Mouse (Mus musculus) midbrain, embryonic 14.5 days (tissue): ENCODE measurements around the gene Ankrd66. TPM values are rescaled to one million over a fixed set of nuclear protein-coding genes. Genes with fewer than 3 reads are reported as not detected.

Source experiments
- ATAC-seq: fragments of 200-750 bp; cut with Nextera tagmentation; 2 replicates; pipeline ENCODE4 v1.8.0; 2017; ENCODE audit warnings: moderate number of reproducible peaks, moderate library complexity; ENCODE audit not compliant: low FRiP score, low TSS enrichment
- DNase-seq: peaks from one replicate; pipeline ENCODE4 v3.0.0-alpha.2; 2015
- H3K27ac ChIP-seq: fragments of 300-500 bp; sonication (generic); replicated peaks from 2 replicates; pipeline ENCODE4 v1.5.1; 2014; ENCODE audit warnings: mild to moderate bottlenecking, low read depth, low read length, moderate library complexity
- H3K27me3 ChIP-seq: fragments of 300-500 bp; sonication (generic); 2 replicates; pipeline ENCODE4 v1.6.1; 2014; ENCODE audit warnings: low read length, control low read depth, mixed read lengths; ENCODE audit not compliant: control insufficient read depth, insufficient read depth
- H3K36me3 ChIP-seq: fragments of 300-500 bp; sonication (generic); 2 replicates; pipeline ENCODE4 v1.6.1; 2014; ENCODE audit warnings: low read length, control low read depth; ENCODE audit not compliant: control insufficient read depth, insufficient read depth
- H3K4me1 ChIP-seq: fragments of 300-500 bp; sonication (generic); 2 replicates; pipeline ENCODE4 v1.6.1; 2014; ENCODE audit warnings: mild to moderate bottlenecking, antibody characterized with exemption, low read length, control low read depth; ENCODE audit not compliant: control insufficient read depth, insufficient read depth
- H3K4me2 ChIP-seq: fragments of 300-500 bp; sonication (generic); 2 replicates; pipeline ENCODE4 v1.6.1; 2014; ENCODE audit warnings: mild to moderate bottlenecking, low read length, moderate library complexity
- H3K4me3 ChIP-seq: fragments of 300-500 bp; sonication (generic); replicated peaks from 2 replicates; pipeline ENCODE4 v1.5.1; 2014; ENCODE audit warnings: low read depth, low read length
- H3K9ac ChIP-seq: fragments of 300-500 bp; sonication (generic); replicated peaks from 2 replicates; pipeline ENCODE4 v1.6.1; 2014; ENCODE audit warnings: mild to moderate bottlenecking, low read length, moderate library complexity
- H3K9me3 ChIP-seq: fragments of 300-500 bp; sonication (generic); 2 replicates; pipeline ENCODE4 v1.6.1; 2016; ENCODE audit warnings: low read length, control low read depth, mixed read lengths; ENCODE audit not compliant: control insufficient read depth
- WGBS: fragments of 180-500 bp; shearing (Covaris S2); extraction: QIAGEN DNeasy Blood & Tissue Kit; methylation state at CpG from one replicate; pipeline ENCODE4 v1.1.7; 2014; 5-methylcytosine and 5-hydroxymethylcytosine counted together
- polyA plus RNA-seq: library from polyadenylated mRNA; unstranded; fragments of >200 nt; fragmentation: Nextera tagmentation; extraction: Ambion mirVana; gene quantifications from 2 replicates; pipeline ENCODE4 v1.2.1, GENCODE M21; 2014

Ankrd66 gene
- polyA plus RNA-seq, result 0.16 and 0.43 TPM in 2 replicates

- Histone ChIP-seq H3K4me2 (no peak within 1 kb of the TSS), H3K36me3 (no peaks in the 10 kb centered on the region), H3K27me3 (no peaks in the 10 kb centered on the region), H3K9me3 (no peaks in the 10 kb centered on the region), H3K4me1 (no peaks in the 10 kb centered on the region), H3K4me3 (no peak within 1 kb of the TSS), H3K9ac (no peak within 1 kb of the TSS), H3K27ac (no peak within 1 kb of the TSS)
- DNase-seq (no peak), ATAC-seq (no peak)
- WGBS, result 81% methylated on average over 1 of the region's 1 CpGs
Measured at GRCm38 (mm10) chr17:43543539-43543938, at the start of gene Ankrd66. Ankrd66 (minus strand) TSS chr17:43543639.

DNA sequence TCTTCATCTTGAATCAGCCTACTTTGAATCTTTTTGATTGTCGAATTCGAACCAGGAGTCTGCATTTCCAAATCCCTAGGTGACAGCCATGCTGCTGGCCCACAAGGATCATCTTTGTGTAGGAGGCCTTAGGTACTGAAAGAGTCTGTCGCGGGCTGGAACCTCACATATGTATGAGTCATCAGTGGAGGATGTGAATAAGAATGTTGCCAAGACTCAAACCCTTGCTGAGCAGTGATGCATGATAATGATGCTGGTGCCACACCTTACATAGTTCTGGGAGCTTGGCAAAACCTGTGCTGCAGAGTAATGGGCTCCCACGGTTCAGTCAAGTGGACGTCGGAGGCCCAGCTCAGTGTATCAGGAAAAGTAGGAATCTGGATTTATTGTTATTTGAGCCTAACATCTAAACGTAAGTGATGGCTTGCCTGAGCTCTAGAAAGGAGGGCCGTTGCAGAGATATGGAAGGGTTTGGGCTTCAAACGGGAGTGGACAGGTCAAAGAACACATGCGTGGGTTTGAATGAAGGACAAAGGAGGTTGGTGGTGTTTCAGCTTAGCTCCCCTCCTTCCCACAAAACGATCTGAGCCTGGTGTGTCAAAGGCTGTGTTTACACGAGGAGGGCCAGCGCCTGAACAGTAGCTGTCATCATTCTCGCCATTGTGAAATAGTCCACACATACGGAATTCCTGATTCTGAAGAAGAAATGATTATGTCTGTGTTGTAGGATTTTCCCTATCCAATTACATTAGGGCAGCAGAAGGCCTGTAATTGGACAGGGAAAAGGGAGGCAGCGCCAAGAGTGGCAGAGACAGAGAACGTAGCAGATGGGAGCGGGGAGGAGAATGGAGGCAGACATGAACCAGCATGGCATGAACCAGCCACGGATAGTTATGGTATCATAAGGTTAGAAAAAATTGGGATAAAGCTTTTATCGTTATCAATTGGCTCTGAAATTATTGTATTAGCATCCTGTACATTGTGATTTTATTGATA, 49.2 kb upstream of the Ankrd66 start:
- no peaks in the 10 kb centered on the region for H3K9me3 ChIP-seq
- no peak overlapping the region for H3K9ac ChIP-seq
- H3K4me3 ChIP-seq, result no peak overlapping the region
- H3K27me3 ChIP-seq, result no peaks in the 10 kb centered on the region
- H3K4me1 ChIP-seq, result no peaks in the 10 kb centered on the region
- DNase-seq (no peak), ATAC-seq (no peak)
- 91% methylated on average over 21 of the region's 21 CpGs for WGBS
- no peak overlapping the region for H3K27ac ChIP-seq
- H3K4me2 ChIP-seq, result no peak overlapping the region
- no peaks in the 10 kb centered on the region for H3K36me3 ChIP-seq

- Histone ChIP-seq H3K4me3 (no peak overlapping the region), H3K9ac (no peak overlapping the region), H3K9me3 (no peaks in the 10 kb centered on the region), H3K4me1 (no peaks in the 10 kb centered on the region), H3K27me3 (no peaks in the 10 kb centered on the region), H3K27ac (no peak overlapping the region), H3K36me3 (no peaks in the 10 kb centered on the region), H3K4me2 (no peak overlapping the region)
- DNase-seq (no peak), ATAC-seq (no peak)
- WGBS, result 80% methylated on average over 5 of the region's 5 CpGs
Measured at GRCm38 (mm10) chr17:43590531-43590930, 47.1 kb upstream of the Ankrd66 start.

DNA sequence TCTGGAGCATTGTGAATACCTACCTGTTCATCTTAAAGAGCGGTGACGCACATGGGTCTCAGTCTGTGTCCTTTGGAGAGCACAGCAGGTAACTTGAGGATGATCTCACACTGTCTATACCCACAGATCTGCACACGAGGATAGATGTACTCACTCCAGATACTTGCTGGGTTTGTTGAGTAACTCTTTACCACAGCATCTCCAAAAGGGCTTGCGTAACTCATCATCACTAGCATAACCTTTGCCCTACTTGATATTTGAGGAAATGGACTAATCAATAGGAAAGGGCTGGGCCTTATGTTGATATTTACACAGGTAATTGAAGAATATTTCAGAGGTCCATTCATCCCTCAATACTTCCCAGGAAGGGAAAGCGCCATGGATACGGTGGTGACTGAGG, 46.3 kb upstream of the Ankrd66 start:
- Histone ChIP-seq H3K4me1 (no peaks in the 10 kb centered on the region), H3K27ac (no peak overlapping the region), H3K4me2 (no peak overlapping the region), H3K9ac (no peak overlapping the region), H3K9me3 (no peaks in the 10 kb centered on the region), H3K27me3 (no peaks in the 10 kb centered on the region), H3K4me3 (no peak overlapping the region), H3K36me3 (no peaks in the 10 kb centered on the region)
- DNase-seq (no peak), ATAC-seq (no peak)
- WGBS, result 95% methylated on average over 6 of the region's 6 CpGs

- Histone ChIP-seq H3K4me2 (no peak overlapping the region), H3K36me3 (no peaks in the 10 kb centered on the region), H3K27ac (no peak overlapping the region), H3K4me3 (no peak overlapping the region), H3K27me3 (no peaks in the 10 kb centered on the region), H3K9ac (no peak overlapping the region), H3K9me3 (no peaks in the 10 kb centered on the region), H3K4me1 (no peaks in the 10 kb centered on the region)
- ATAC-seq, result no peak
- DNase-seq, result no peak
- 88% methylated on average over 2 of the region's 2 CpGs for whole genome bisulfite sequencing
Measured at GRCm38 (mm10) chr17:43587278-43587677, 43.8 kb upstream of the Ankrd66 start.

DNA sequence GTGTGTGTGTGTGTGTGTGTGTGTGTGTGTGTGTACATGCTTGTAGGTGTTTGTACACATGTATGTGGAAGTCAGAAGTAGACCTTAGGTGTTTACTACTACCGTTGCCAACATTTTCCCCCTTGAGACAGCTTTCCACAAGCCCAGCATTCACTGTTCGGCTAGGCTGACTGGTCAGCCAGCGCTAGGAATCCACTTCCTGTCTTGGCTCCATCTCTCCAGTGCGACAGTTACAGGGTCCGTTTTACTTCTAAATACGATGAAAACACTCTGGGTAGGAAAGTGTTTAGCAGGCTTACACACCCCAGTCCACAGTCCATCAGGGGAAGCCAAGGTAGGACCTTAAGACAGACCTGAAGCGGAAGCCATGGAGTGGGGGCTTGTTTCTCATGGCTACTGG, 41.3 kb upstream of the Ankrd66 start:
- Histone ChIP-seq H3K4me1 (0 out of 2 replicates have a peak, but pooled peaks cover 7% of the 10 kb centered on the region), H3K9me3 (no peaks in the 10 kb centered on the region), H3K4me2 (no peak overlapping the region), H3K27me3 (no peaks in the 10 kb centered on the region), H3K36me3 (no peaks in the 10 kb centered on the region), H3K27ac (no peak overlapping the region), H3K4me3 (no peak overlapping the region), H3K9ac (no peak overlapping the region)
- 89% methylated on average over 7 of the region's 7 CpGs for WGBS
- no peak for ATAC-seq
- no peak for DNase-seq

DNA sequence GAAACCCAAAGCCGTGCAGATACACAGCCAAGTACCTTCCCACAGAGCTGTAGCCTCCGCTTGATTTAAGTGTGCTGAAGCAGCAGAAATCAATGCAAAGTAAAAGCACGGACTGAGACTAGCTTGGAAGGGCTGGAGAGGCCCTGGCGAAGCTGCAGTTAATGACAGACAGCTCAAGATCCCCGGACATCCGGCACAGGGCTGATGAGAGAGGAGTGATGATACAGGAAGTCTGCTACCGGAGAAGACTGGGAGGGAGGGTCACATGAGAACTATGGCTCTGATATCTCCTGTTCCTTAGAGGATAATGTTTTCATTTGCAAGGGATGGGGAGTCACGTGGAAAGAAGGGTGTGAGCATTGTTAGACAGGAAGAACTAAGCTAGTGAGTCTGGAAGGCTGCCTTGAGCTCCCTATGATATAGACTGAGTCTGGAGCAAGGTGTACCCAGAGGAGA, 37.6 kb upstream of the Ankrd66 start:
- Histone ChIP-seq H3K4me1 (0 out of 2 replicates have a peak, but pooled peaks cover 7% of the 10 kb centered on the region), H3K27me3 (no peaks in the 10 kb centered on the region), H3K4me2 (peak overlapping the region; percentile 31), H3K36me3 (no peaks in the 10 kb centered on the region), H3K27ac (0 out of 2 replicates have a peak overlapping the region, but pooled peaks have one; percentile 45), H3K9ac (no peak overlapping the region; the same call in 1 of the 2 replicates), H3K9me3 (no peaks in the 10 kb centered on the region), H3K4me3 (no peak overlapping the region)
- DNase-seq (peak; percentile 61), ATAC-seq (peak; percentile 63; the same call in 1 of the 2 replicates)
- 25% methylated on average over 8 of the region's 8 CpGs for WGBS

GRCm38 (mm10) chr17:43580456-43580855, 37.0 kb upstream of the Ankrd66 start:
- H3K4me1 ChIP-seq, result 0 out of 2 replicates have a peak, but pooled peaks cover 7% of the 10 kb centered on the region
- H3K27me3 ChIP-seq, result no peaks in the 10 kb centered on the region
- WGBS, result 28% methylated on average over 3 of the region's 3 CpGs
- H3K9me3 ChIP-seq, result no peaks in the 10 kb centered on the region
- no peak overlapping the region for H3K4me3 ChIP-seq
- H3K9ac ChIP-seq, result no peak overlapping the region; the same call in 1 of the 2 replicates
- 0 out of 2 replicates have a peak overlapping the region, but pooled peaks have one; percentile 45 for H3K27ac ChIP-seq
- DNase-seq (no peak), ATAC-seq (no peak)
- no peaks in the 10 kb centered on the region for H3K36me3 ChIP-seq
- H3K4me2 ChIP-seq, result peak overlapping the region; percentile 31
